Mouse (Mus musculus) gastrocnemius, adult 2 months (tissue): ENCODE results near the gene Hoxa7. TPM values are rescaled to one million over a fixed set of nuclear protein-coding genes. Genes with fewer than 3 reads are reported as not detected.

Experiments used
- DNase-seq: peaks from one replicate; pipeline ENCODE4 v3.0.0; 2022
- H3K27ac ChIP-seq: fragments of 200-600 bp; 2 replicates; pipeline ENCODE4 v1.8.1; 2022; ENCODE audit warnings: mild to moderate bottlenecking
- H3K4me3 ChIP-seq: fragments of 200-600 bp; 2 replicates; pipeline ENCODE4 v1.8.1; 2022; ENCODE audit warnings: mild to moderate bottlenecking, moderate library complexity
- CTCF ChIP-seq: fragments of 200-600 bp; IDR thresholded peaks from 2 replicates; pipeline ENCODE4 v1.8.1; 2022; ENCODE audit warnings: antibody characterized with exemption, mild to moderate bottlenecking, moderate library complexity
- intact Hi-C: fragments of 180-260 bp; cut with DNase I; formaldehyde crosslinking; loops from one replicate; pipeline ENCODE4 v1.15.1; 2025
- total RNA-seq, 2 experiments: library from RNA; stranded (reverse); gene quantifications; 2 replicates each; pipeline ENCODE4 v1.2.3; 2021

Gene Hoxa7
- total RNA-seq, 2 experiments from 2014 or later = 4.7 to 5.0 TPM

DNA sequence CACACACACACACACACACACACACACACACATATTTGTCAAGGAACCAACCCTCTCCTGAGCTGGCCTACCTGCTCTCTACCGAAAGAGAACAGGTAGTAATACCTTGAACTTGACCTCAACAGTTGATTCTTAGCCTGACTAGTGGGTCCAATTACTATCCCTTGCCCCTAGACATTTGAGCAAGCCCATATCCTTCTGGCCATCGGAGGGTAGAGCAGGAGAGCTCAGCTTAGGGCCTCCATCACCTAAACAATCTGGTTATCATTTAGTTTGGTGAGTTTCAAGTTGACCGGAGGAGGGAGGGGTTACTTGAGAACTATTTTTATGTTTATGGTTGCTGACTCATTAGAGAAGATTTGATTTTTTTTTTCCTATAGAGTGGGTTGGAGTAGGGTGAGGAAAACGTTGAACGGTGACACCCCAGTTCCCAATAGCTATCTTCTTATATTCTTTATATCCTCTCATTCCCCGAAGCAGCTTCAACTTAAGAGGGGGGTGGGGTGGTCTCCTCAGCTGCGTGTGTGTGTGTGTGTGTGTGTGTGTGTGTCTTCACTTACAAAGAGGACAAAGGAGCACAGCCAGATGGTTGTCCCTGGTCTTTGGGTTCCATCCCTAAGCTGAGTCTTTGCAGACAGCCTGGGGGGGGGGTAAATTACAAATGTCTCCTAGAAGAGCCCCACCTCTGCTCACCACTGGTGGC lies 29.7 kb upstream of the Hoxa7 start:
- intact Hi-C loops = no loop called here
- Histone ChIP-seq H3K27ac (no peak overlapping the region), H3K4me3 (no peak overlapping the region)
- no peak for DNase-seq
- no peak for TF ChIP-seq CTCF

DNA sequence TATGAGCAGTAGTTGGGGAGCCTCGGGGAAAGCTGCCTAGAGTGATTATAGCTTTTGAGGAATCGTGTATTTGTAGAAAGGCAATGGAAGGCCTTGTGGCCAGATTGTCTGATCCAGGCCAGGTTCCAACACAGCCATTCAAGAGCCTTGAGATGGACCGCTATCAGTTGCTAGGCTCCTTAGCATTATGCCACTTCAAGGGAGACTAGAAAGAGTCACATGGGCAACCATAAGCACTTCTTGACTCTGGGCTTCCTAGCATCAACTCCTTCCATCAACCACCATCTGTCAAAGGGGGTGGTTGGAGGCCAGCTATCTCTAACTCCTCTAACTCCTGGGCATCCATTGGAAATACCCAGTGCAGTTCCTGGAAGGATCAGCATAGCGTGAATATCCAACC lies 28.2 kb upstream of the Hoxa7 start:
- Histone ChIP-seq H3K4me3 (no peak overlapping the region), H3K27ac (no peak overlapping the region)
- intact Hi-C loops = loop anchor here (5.0 kb wide), 1 partner anchor 1078 kb away; no protein-coding TSS in a partner anchor
- no peak for TF ChIP-seq CTCF
- no peak for DNase-seq

- no peak for TF ChIP-seq CTCF
- intact Hi-C loops = loop anchor here (5.0 kb wide), 1 partner anchor 1077 kb away; no protein-coding TSS in a partner anchor
- Histone ChIP-seq H3K4me3 (peak overlapping the region; percentile 33), H3K27ac (peak overlapping the region; percentile 24; the same call in 1 of the 2 replicates)
- DNase-seq = no peak
These were observed 27.7 kb upstream of the Hoxa7 start for GRCm38 (mm10) chr6:52249415-52249738.

- Histone ChIP-seq H3K4me3 (peak overlapping the region; percentile 41), H3K27ac (peak overlapping the region; percentile 25; the same call in 1 of the 2 replicates)
- TF ChIP-seq CTCF = no peak
- intact Hi-C loops = loop anchor here (5.0 kb wide), 1 partner anchor 1077 kb away; no protein-coding TSS in a partner anchor
- DNase-seq = no peak
These were observed 27.2 kb upstream of the Hoxa7 start for GRCm38 (mm10) chr6:52248638-52249414.

DNA sequence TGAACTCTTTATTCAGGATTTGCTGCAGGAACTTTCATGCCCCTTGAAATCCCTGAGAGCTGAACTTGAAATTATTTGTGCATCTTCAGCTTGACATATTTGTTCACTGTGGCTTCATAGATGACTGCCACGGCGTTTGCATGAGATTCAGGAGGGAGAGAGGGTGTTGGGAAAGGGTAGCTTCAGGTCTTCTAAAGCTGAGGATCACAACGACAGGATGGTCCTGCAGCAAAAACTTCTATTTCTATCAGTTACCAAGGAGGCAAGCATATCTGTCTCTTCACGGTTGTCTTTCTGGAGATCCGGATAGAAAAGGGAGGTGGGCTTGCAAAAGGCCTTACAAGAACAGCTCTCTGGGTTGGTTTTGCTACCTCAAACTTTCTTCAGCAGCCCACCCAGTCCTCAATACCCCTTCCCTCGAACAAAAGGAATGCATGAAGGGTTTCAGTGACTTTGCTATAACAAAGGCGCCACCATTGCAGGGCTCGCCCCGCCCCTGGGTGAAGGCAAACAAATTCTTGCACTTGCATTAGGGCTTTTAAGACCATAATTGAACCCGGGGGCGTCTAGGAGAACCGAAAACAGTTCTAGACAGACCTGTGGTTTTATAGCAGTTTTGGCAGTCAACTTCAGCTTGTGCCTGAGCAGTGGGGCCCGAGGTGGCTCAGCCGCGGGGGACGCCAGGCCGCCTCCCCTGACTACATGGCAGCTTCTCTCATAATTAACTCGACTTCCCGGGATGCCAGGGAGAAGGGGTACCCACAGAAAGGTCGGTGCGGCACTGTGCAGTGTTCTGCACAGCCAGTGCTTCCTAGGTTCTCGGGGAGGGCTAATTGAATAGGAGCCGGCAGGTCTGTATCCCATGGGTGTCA lies 26.3 kb upstream of the Hoxa7 start:
- intact Hi-C loops = loop anchor here (5.0 kb wide), 1 partner anchor 1076 kb away; no protein-coding TSS in a partner anchor
- Histone ChIP-seq H3K27ac (peak overlapping the region; percentile 25; the same call in 1 of the 2 replicates), H3K4me3 (peak overlapping the region; percentile 41)
- no peak for DNase-seq
- no peak for TF ChIP-seq CTCF

- no peak for TF ChIP-seq CTCF
- H3K4me3 ChIP-seq = peak overlapping the region; percentile 77
- DNase-seq = no peak
- intact Hi-C loops = loop anchor here (5.0 kb wide), 1 partner anchor 1075 kb away; no protein-coding TSS in a partner anchor
- peak overlapping the region; percentile 86 for H3K27ac ChIP-seq
These were observed 25.3 kb upstream of the Hoxa7 start for GRCm38 (mm10) chr6:52246916-52247315.

GRCm38 (mm10) chr6:52246403-52246803 lies 24.7 kb upstream of the Hoxa7 start:
- TF ChIP-seq CTCF = no peak
- intact Hi-C loops = loop anchor here (5.0 kb wide), 1 partner anchor 1074 kb away; no protein-coding TSS in a partner anchor
- Histone ChIP-seq H3K27ac (peak overlapping the region; percentile 86), H3K4me3 (peak overlapping the region; percentile 77)
- no peak for DNase-seq

- intact Hi-C loops = loop anchor here (5.0 kb wide), 1 partner anchor 1073 kb away; no protein-coding TSS in a partner anchor
- peak; percentile 56 for DNase-seq
- no peak for TF ChIP-seq CTCF
- Histone ChIP-seq H3K4me3 (peak within 1 kb of the TSS; percentile 77), H3K27ac (peak within 1 kb of the TSS; percentile 86)
These were observed 24.1 kb upstream of the Hoxa7 start, which contains the start of gene Hoxa11 for GRCm38 (mm10) chr6:52245757-52246142. Gene Hoxa11 (minus strand): TSS chr6:52245810.

GRCm38 (mm10) chr6:52245040-52245756 lies 23.5 kb upstream of the Hoxa7 start:
- H3K27ac ChIP-seq = peak overlapping the region; percentile 86
- peak overlapping the region; percentile 77 for H3K4me3 ChIP-seq
- DNase-seq = peak; percentile 69
- intact Hi-C loops = loop anchor here (5.0 kb wide), 1 partner anchor 1073 kb away; no protein-coding TSS in a partner anchor
- no peak for TF ChIP-seq CTCF

DNA sequence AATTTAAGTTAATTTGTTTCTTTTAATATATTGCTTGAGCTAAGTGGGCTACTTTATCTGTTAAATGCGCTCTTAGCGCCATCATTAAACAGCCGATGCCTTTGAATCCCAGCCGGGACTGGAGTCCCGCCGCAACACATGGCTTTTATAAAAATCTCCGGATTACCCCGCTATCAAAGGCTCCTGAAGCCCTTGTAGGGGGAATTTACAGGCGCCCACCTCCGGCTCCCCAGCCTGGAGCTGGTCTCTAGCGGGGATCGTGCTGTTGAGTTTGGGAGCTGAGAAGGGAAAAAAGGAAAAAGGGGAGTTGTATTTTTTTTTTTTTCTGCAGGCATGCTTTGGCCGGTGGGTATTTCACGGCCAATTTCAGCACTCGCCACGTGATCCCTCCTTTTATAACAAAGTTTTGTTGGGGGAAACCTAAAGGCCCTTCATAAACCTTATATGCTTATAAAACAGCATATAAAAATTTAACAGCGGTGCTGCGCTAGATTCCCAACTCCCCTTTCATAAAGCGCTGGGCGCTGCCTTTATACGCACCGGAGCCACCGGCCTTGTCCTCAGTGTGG lies 22.9 kb upstream of the Hoxa7 start:
- TF ChIP-seq CTCF = no peak
- Histone ChIP-seq H3K4me3 (peak overlapping the region; percentile 77), H3K27ac (peak overlapping the region; percentile 86)
- intact Hi-C loops = loop anchor here (5.0 kb wide), 1 partner anchor 1072 kb away; no protein-coding TSS in a partner anchor
- no peak for DNase-seq

DNA sequence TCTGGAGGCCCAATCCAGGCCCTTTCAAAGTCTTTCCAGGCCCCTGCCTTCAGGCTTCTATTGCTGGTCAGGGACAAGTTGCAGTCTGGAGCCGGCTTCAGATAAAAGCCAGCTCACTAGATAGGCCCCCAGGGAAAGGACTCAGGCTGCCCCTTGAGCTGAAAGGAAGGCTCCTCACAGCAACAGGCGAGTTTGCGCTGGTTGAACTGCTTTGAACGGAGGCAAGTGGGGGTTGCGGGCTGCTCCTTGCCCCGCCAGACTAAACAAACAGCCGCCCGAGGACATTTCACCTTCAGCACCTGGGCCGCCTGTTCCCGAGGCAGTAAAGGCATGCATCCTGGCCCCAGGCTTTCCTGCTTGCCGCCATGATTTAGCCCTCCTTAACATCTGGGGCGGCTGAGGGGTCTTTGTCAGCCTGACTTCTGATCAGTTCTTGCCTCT lies 22.0 kb upstream of the Hoxa7 start:
- no peak for TF ChIP-seq CTCF
- DNase-seq = peak; percentile 23
- Histone ChIP-seq H3K27ac (no peak overlapping the region; the same call in 1 of the 2 replicates), H3K4me3 (peak overlapping the region; percentile 32)
- intact Hi-C loops = no loop called here
